ENCODE assay signal across 17 mouse cellular contexts in genomic region chr14:80000110-80000531, GRCm38 (mm10). TPM values are rescaled to one million over a fixed set of nuclear protein-coding genes. Genes with fewer than 3 reads are reported as not detected.
A peak's percentile ranks its signal among the peaks of the same experiment; 100 is the strongest.
DNase-seq lines count a peak whose midpoint lies in the region; ATAC-seq and TF ChIP-seq lines count a peak whose summit lies in the region.
"Had no signal": no experiment of that assay in that cellular context is flagged by ENCODE, and none has a peak within 500 bp of the region (broad histone marks: within the 10 kb centered on the region; RNA-seq: fewer than 3 reads in every experiment).

No protein-coding gene starts in this region.

- H3K9me3 ChIP-seq in CH12.LX (replicated peaks; ENCODE audit: low read length), result no peaks in the 10 kb centered on the region
- no peaks in the 10 kb centered on the region for H3K9me3 ChIP-seq in intestine, postnatal 0 days (ENCODE audit: control insufficient read depth)
- H3K9me3 ChIP-seq: heart, embryonic 10.5 days; limb, embryonic 15.5 days had no signal

- peaks cover 0 to 10% of the 10 kb centered on the region in 2 experiments for H3K36me3 ChIP-seq in CH12.LX (replicated peaks in 1 of 2; ENCODE audit: control insufficient read depth in 1 of 2, insufficient read depth in 1 of 2, low read length in 1 of 2)
- no peaks in the 10 kb centered on the region for H3K36me3 ChIP-seq in intestine, postnatal 0 days (ENCODE audit: control insufficient read depth, insufficient read depth)
- H3K36me3 ChIP-seq: heart, embryonic 10.5 days; limb, embryonic 15.5 days had no signal

- peak overlapping the region; percentile 72 for H3K4me2 ChIP-seq in CH12.LX (ENCODE audit: insufficient read depth, low read depth, poor library complexity, severe bottlenecking)
- peak overlapping the region; percentile 44 for H3K4me2 ChIP-seq in intestine, postnatal 0 days (replicated peaks; ENCODE audit: low read depth)
- H3K4me2 ChIP-seq: hindbrain, embryonic 14.5 days; limb, embryonic 15.5 days had no signal

- dilution Hi-C loops in CH12.LX (cut with MboI; ENCODE audit: extremely low pct_ligation_motif_present, extremely low pct_unique_long_range_greater_than_20kb, low sequenced_read_pairs), result no loop called here

- H3K27ac ChIP-seq in CH12.LX (ENCODE audit: insufficient read depth, low read depth), result peak overlapping the region; percentile 17; the same call in 1 of the 2 replicates
- no peak overlapping the region for H3K27ac ChIP-seq in intestine, postnatal 0 days (ENCODE audit: low read depth, low read length)
- H3K27ac ChIP-seq: heart, embryonic 10.5 days; hindbrain, embryonic 14.5 days; limb, embryonic 15.5 days had no signal

- H3K4me1 ChIP-seq in CH12.LX (ENCODE audit: control insufficient read depth in 1 of 2, insufficient read depth in 2 of 2), result peaks cover 11 to 31% of the 10 kb centered on the region in 2 experiments
- H3K4me1 ChIP-seq in intestine, postnatal 0 days (replicated peaks; ENCODE audit: control insufficient read depth, insufficient read depth, low read length), result no peaks in the 10 kb centered on the region
- H3K4me1 ChIP-seq: heart, embryonic 10.5 days; limb, embryonic 15.5 days had no signal

- in situ Hi-C loops in CH12.LX (cut with MboI; ENCODE audit: low pct_ligation_motif_present, low pct_unique_long_range_greater_than_20kb, low sequenced_read_pairs), result no loop called here

- peak; percentile 77 for TF ChIP-seq EP300 in CH12.LX (IDR thresholded peaks at IDR 0.05; ENCODE audit: low read length)

- no peaks in the 10 kb centered on the region for H3K27me3 ChIP-seq in CH12.LX (replicated peaks)
- H3K27me3 ChIP-seq in intestine, postnatal 0 days (replicated peaks; ENCODE audit: control insufficient read depth, insufficient read depth, low read length), result no peaks in the 10 kb centered on the region
- H3K27me3 ChIP-seq: limb, embryonic 15.5 days had no signal

- DNase-seq in gastrocnemius, adult 18-20 months (ENCODE audit: low spot score), result peak; percentile 4
- no peak for DNase-seq in gastrocnemius, postnatal 36 days
- peak; percentile 89 for DNase-seq in CH12.LX (ENCODE audit: extremely low read depth)
- peak; percentile 49 to 61 for DNase-seq in kidney, postnatal 36 days
- no peak for DNase-seq in ovary, postnatal 36 days (ENCODE audit: low spot score)
- no peak for DNase-seq in urinary bladder, postnatal 36 days (ENCODE audit: low spot score in 2 of 2)
- DNase-seq in cerebellum, postnatal 25 days, result no peak
- DNase-seq: adrenal gland, postnatal 25 days; B cell, adult 2 months; cerebellum, adult 18-20 months; forebrain, postnatal 0 days; lung, postnatal 36 days had no signal

- no peak for TF ChIP-seq RAD21 in CH12.LX (IDR thresholded peaks at IDR 0.05; ENCODE audit: low read depth, low read length)

- peak; percentile 62 for TF ChIP-seq POLR2A in CH12.LX (IDR thresholded peaks at IDR 0.05; ENCODE audit: low read depth, low read length)

- peak; percentile 72 for ATAC-seq in intestine, postnatal 0 days
- ATAC-seq: forebrain, postnatal 0 days; Patski had no signal

- peak overlapping the region; percentile 27; the same call in 1 of the 2 replicates for H3K9ac ChIP-seq in CH12.LX (ENCODE audit: insufficient read depth, low read depth)
- H3K9ac ChIP-seq in intestine, postnatal 0 days (ENCODE audit: low read depth, low read length), result no peak overlapping the region
- H3K9ac ChIP-seq: forebrain, postnatal 0 days; hindbrain, embryonic 14.5 days; limb, embryonic 15.5 days had no signal

- peak overlapping the region; percentile 36 to 57 (median 41) for H3K4me3 ChIP-seq in CH12.LX (replicated peaks in 1 of 3; ENCODE audit: low read depth in 2 of 3, low read length in 2 of 3, poor library complexity in 1 of 3)
- H3K4me3 ChIP-seq in intestine, postnatal 0 days (ENCODE audit: low read depth, low read length), result 0 out of 2 replicates have a peak overlapping the region, but pooled peaks have one; percentile 11
- H3K4me3 ChIP-seq: heart, embryonic 10.5 days; limb, embryonic 15.5 days had no signal

- intact Hi-C loops in gastrocnemius, postnatal 36 days (cut with DNase I), result no loop called here

- no peak for TF ChIP-seq CTCF in CH12.LX (conservative IDR thresholded peaks at IDR 0.05 in 1 of 2, IDR thresholded peaks at IDR 0.05 in 1 of 2; ENCODE audit: low read depth in 2 of 2, low read length in 2 of 2)
- no peak for TF ChIP-seq CTCF in intestine, postnatal 0 days (IDR thresholded peaks at IDR 0.05; ENCODE audit: low read depth)

- no peaks in the 10 kb centered on the region for H3K79me2 ChIP-seq in CH12.LX (replicated peaks; ENCODE audit: control insufficient read depth, extremely low read depth, insufficient read depth, poor library complexity, severe bottlenecking)

- 19% methylated on average over 8 of the region's 8 CpGs for WGBS in intestine, postnatal 0 days

TF ChIP-seq in CH12.LX, 34 proteins besides CTCF, POLR2A, EP300 and RAD21:
- TF ChIP-seq ETS1 (conservative IDR thresholded peaks at IDR 0.05; ENCODE audit: low read depth, low read length) (0 out of 2 replicates have a peak, but pooled peaks have one; percentile 5), IRF4 (IDR thresholded peaks at IDR 0.05; ENCODE audit: low read depth, low read length) (peak; percentile 68; the same call in 1 of the 2 replicates), GABPA (IDR thresholded peaks at IDR 0.05; ENCODE audit: insufficient replicate concordance, low read depth, low read length) (no peak), CHD1 (IDR thresholded peaks at IDR 0.05; ENCODE audit: low read depth, low read length) (no peak), POLR2AphosphoS2 (IDR thresholded peaks at IDR 0.05; ENCODE audit: low read depth, low read length) (no peak), NELFE (IDR thresholded peaks at IDR 0.05; ENCODE audit: low read depth, low read length) (peak; percentile 39; the same call in 1 of the 2 replicates), NRF1 (IDR thresholded peaks at IDR 0.05; ENCODE audit: low read depth, low read length) (no peak), BHLHE40 (IDR thresholded peaks at IDR 0.05; ENCODE audit: low read depth, low read length) (peak; percentile 51), JUN (IDR thresholded peaks at IDR 0.05; ENCODE audit: insufficient read depth, low read depth, low read length) (no peak), ZKSCAN1 (IDR thresholded peaks at IDR 0.05; ENCODE audit: borderline replicate concordance, low read depth, low read length) (no peak), CHD2 (IDR thresholded peaks at IDR 0.05; ENCODE audit: low read length) (no peak), UBTF (IDR thresholded peaks at IDR 0.05; ENCODE audit: low read depth, low read length) (no peak), JUND (conservative IDR thresholded peaks at IDR 0.05; ENCODE audit: low read depth, low read length) (no peak), ZNF384 (IDR thresholded peaks at IDR 0.05; ENCODE audit: low read depth, low read length) (no peak), MYC (IDR thresholded peaks at IDR 0.05; ENCODE audit: low read depth, low read length) (peak; percentile 39; the same call in 1 of the 2 replicates), SMC3 (IDR thresholded peaks at IDR 0.05; ENCODE audit: low read depth, low read length) (no peak), TBP (conservative IDR thresholded peaks at IDR 0.05; ENCODE audit: low read depth, low read length) (peak; percentile 86), MAX (IDR thresholded peaks at IDR 0.05; ENCODE audit: low read length) (peak; percentile 88), PAX5 (IDR thresholded peaks at IDR 0.05; ENCODE audit: low read length) (no peak), USF1 (IDR thresholded peaks at IDR 0.05; ENCODE audit: low read depth, low read length) (peak; percentile 80), TCF12 (IDR thresholded peaks at IDR 0.05; ENCODE audit: low read depth, low read length) (0 out of 2 replicates have a peak, but pooled peaks have one; percentile 38), ZC3H11A (IDR thresholded peaks at IDR 0.05; ENCODE audit: low read depth, low read length) (no peak), ELF1 (IDR thresholded peaks at IDR 0.05; ENCODE audit: low read depth, low read length) (peak; percentile 75), HCFC1 (IDR thresholded peaks at IDR 0.05; ENCODE audit: low read depth, low read length) (no peak), ZMIZ1 (IDR thresholded peaks at IDR 0.05; ENCODE audit: low read depth, low read length) (peak; percentile 55; the same call in 1 of the 2 replicates), USF2 (conservative IDR thresholded peaks at IDR 0.05; ENCODE audit: low read depth, low read length) (peak; percentile 62), MXI1 (IDR thresholded peaks at IDR 0.05; ENCODE audit: low read depth, low read length) (no peak), MEF2A (IDR thresholded peaks at IDR 0.05; ENCODE audit: borderline replicate concordance, low read depth, low read length) (peak; percentile 77; the same call in 1 of the 2 replicates), MAZ (IDR thresholded peaks at IDR 0.05; ENCODE audit: low read depth, low read length) (no peak), KAT2A (IDR thresholded peaks at IDR 0.05; ENCODE audit: insufficient replicate concordance, low read length) (no peak)

RNA-seq across cellular contexts. Expression of gene Olfm4, which starts 16.2 kb away (rescaled TPM):
- total RNA-seq in gastrocnemius, adult 18-20 months (2021), result not detected
- total RNA-seq in gastrocnemius, postnatal 36 days (2021), result not detected
- total RNA-seq in CH12.LX (2012; rRNA removed), result 6.5 and 6.8 TPM in 2 replicates
- 12.8 and 13.8 TPM in 2 replicates for total RNA-seq in CH12.LX (2014; rRNA removed)
- polyA plus RNA-seq in CH12.LX (2012; ENCODE audit: insufficient read length, low read depth), result 24.9 and 29.8 TPM in 2 replicates
- 38.3 and 44.0 TPM in 2 replicates for polyA plus RNA-seq in intestine, postnatal 0 days (2015; fragmentation: Nextera tagmentation; extraction: Ambion mirVana)
- total RNA-seq: adrenal gland, postnatal 25 days had no signal
- polyA plus RNA-seq: Patski had no signal

Comparison
In these comparisons a context has a peak if more than half of its experiments do, and no peak if none do; other contexts are left out.
1. DNase-seq: peak in gastrocnemius, adult 18-20 months (single experiment), CH12.LX (single experiment) and kidney, postnatal 36 days (2 of 2); none in gastrocnemius, postnatal 36 days (0 of 2), ovary, postnatal 36 days (single experiment), urinary bladder, postnatal 36 days (0 of 2) and cerebellum, postnatal 25 days (0 of 2).
2. RNA of gene Olfm4, which starts 16.2 kb away (total RNA-seq): 6.5 to 13.8 TPM in CH12.LX; not detected in gastrocnemius, postnatal 36 days and not detected in gastrocnemius, adult 18-20 months; every median in the first group is over 4 times any median in the second.